Mouse (Mus musculus) hematopoietic multipotent progenitor cell, adult 10-12 weeks (in vitro differentiated cells): Measurements from ENCODE around the gene Rgma. TPM values are rescaled to one million over a fixed set of nuclear protein-coding genes. Genes with fewer than 3 reads are reported as not detected.

Experiments
- polyA plus RNA-seq: library from polyadenylated mRNA; stranded (reverse); fragments of >175 nt; gene quantifications from 2 replicates; pipeline ENCODE4 v1.2.3, GENCODE M21; 2012; ENCODE audit warnings: low replicate concordance

The Rgma gene
- polyA plus RNA-seq, result 0.09 and 0.12 TPM in 2 replicates

GRCm38 (mm10) chr7:73375257-73376100, at the start of gene Rgma:
Rgma (plus strand) TSS chr7:73375509.

Other genes with a start within 250 kb of the Rgma start
- gene Chd2, start 166.3 kb downstream of the Rgma start, polyA plus RNA-seq, result 72.4 and 150 TPM in 2 replicates